Mouse (Mus musculus) v-Abl transformed pro-B cells (cell line): ENCODE results near the gene Rcbtb2.

Experiments
- in situ Hi-C, 2 experiments: fragments of 400-800 bp; cut with MboI; formaldehyde crosslinking; loops; one replicate each; pipeline ENCODE4 v1.15.1; 2025; ENCODE audit not compliant: unreplicated experiment in 2 of 2

Gene Rcbtb2

GRCm38 (mm10) chr14:73122923-73123278 lies at the start of gene Rcbtb2:
Gene Rcbtb2 (plus strand): TSS chr14:73123037.
- in situ Hi-C loops = loop anchor here in 1 of 2 experiments (5.0 to 25.0 kb wide), 2 partner anchors 114 to 1589 kb away; partner anchors contain the start of gene Lpar6

- in situ Hi-C loops = loop anchor here in 1 of 2 experiments (25.0 kb wide), 1 partner anchor 1629 kb away; no protein-coding TSS in a partner anchor
Observed at GRCm38 (mm10) chr14:73083563-73083962, 39.3 kb upstream of the Rcbtb2 start.

GRCm38 (mm10) chr14:73086425-73086824 lies 36.4 kb upstream of the Rcbtb2 start:
- in situ Hi-C loops = loop anchor here in 1 of 2 experiments (25.0 kb wide), 1 partner anchor 1626 kb away; no protein-coding TSS in a partner anchor

- in situ Hi-C loops = loop anchor here in 1 of 2 experiments (25.0 kb wide), 1 partner anchor 1625 kb away; no protein-coding TSS in a partner anchor
Observed at GRCm38 (mm10) chr14:73087247-73087646, 35.6 kb upstream of the Rcbtb2 start.

- in situ Hi-C loops = loop anchor here in 1 of 2 experiments (25.0 kb wide), 1 partner anchor 1625 kb away; no protein-coding TSS in a partner anchor
Observed at GRCm38 (mm10) chr14:73087746-73088145, 35.1 kb upstream of the Rcbtb2 start.

GRCm38 (mm10) chr14:73088224-73088623 lies 34.6 kb upstream of the Rcbtb2 start:
- in situ Hi-C loops = loop anchor here in 1 of 2 experiments (25.0 kb wide), 1 partner anchor 1624 kb away; no protein-coding TSS in a partner anchor

- in situ Hi-C loops = loop anchor here in 1 of 2 experiments (5.0 to 25.0 kb wide), 2 partner anchors 91 to 1619 kb away; no protein-coding TSS in a partner anchor
Observed at GRCm38 (mm10) chr14:73092871-73093270, 30.0 kb upstream of the Rcbtb2 start.

- in situ Hi-C loops = loop anchor here in 1 of 2 experiments (5.0 to 25.0 kb wide), 3 partner anchors 93 to 1617 kb away; no protein-coding TSS in a partner anchor
Observed at GRCm38 (mm10) chr14:73094802-73095550, 27.9 kb upstream of the Rcbtb2 start.

- in situ Hi-C loops = loop anchor here in 1 of 2 experiments (5.0 to 25.0 kb wide), 2 partner anchors 722 to 1613 kb away; no protein-coding TSS in a partner anchor
Observed at GRCm38 (mm10) chr14:73098677-73099387, 24.0 kb upstream of the Rcbtb2 start.

- in situ Hi-C loops = loop anchor here (5.0 to 25.0 kb wide), 3 partner anchors 372 to 1610 kb away; no protein-coding TSS in a partner anchor
Observed at GRCm38 (mm10) chr14:73102270-73102865, 20.5 kb upstream of the Rcbtb2 start.

GRCm38 (mm10) chr14:73102986-73103385 lies 19.9 kb upstream of the Rcbtb2 start:
- in situ Hi-C loops = loop anchor here (5.0 to 25.0 kb wide), 3 partner anchors 372 to 1609 kb away; no protein-coding TSS in a partner anchor

- in situ Hi-C loops = loop anchor here (5.0 to 25.0 kb wide), 5 partner anchors 197 to 1607 kb away; no protein-coding TSS in a partner anchor
Observed at GRCm38 (mm10) chr14:73104913-73105312, 17.9 kb upstream of the Rcbtb2 start.

GRCm38 (mm10) chr14:73105407-73106185 lies 17.2 kb upstream of the Rcbtb2 start:
- in situ Hi-C loops = loop anchor here (5.0 to 25.0 kb wide), 4 partner anchors 197 to 1607 kb away; no protein-coding TSS in a partner anchor

GRCm38 (mm10) chr14:73106234-73106711 lies 16.6 kb upstream of the Rcbtb2 start:
- in situ Hi-C loops = loop anchor here (5.0 to 25.0 kb wide), 4 partner anchors 196 to 1606 kb away; no protein-coding TSS in a partner anchor

GRCm38 (mm10) chr14:73106957-73107356 lies 15.9 kb upstream of the Rcbtb2 start:
- in situ Hi-C loops = loop anchor here (5.0 to 25.0 kb wide), 4 partner anchors 195 to 1605 kb away; no protein-coding TSS in a partner anchor

GRCm38 (mm10) chr14:73107371-73107770 lies 15.5 kb upstream of the Rcbtb2 start:
- in situ Hi-C loops = loop anchor here (5.0 to 25.0 kb wide), 4 partner anchors 195 to 1605 kb away; no protein-coding TSS in a partner anchor

- in situ Hi-C loops = loop anchor here (5.0 to 25.0 kb wide), 4 partner anchors 194 to 1604 kb away; no protein-coding TSS in a partner anchor
Observed at GRCm38 (mm10) chr14:73107952-73108351, 14.9 kb upstream of the Rcbtb2 start.

GRCm38 (mm10) chr14:73110682-73111081 lies 12.2 kb upstream of the Rcbtb2 start:
- in situ Hi-C loops = loop anchor here in 1 of 2 experiments (25.0 kb wide), 1 partner anchor 1602 kb away; no protein-coding TSS in a partner anchor

GRCm38 (mm10) chr14:73111091-73111490 lies 11.7 kb upstream of the Rcbtb2 start:
- in situ Hi-C loops = loop anchor here in 1 of 2 experiments (25.0 kb wide), 1 partner anchor 1601 kb away; no protein-coding TSS in a partner anchor
